Mouse (Mus musculus) c-Kit-positive CD71-negative TER-119-negative erythroid progenitor cells, embryonic 14.5 days (primary cell): ENCODE results near the gene Sgf29.
"Not testable (repeated sequence)": the region's sequence is repeated elsewhere in the genome, so short reads cannot be mapped to it uniquely, and the experiment has no call there.

ENCODE experiments used
- DNase-seq: peaks from one replicate; pipeline ENCODE4 v3.0.0-alpha.2; 2013; ENCODE audit warnings: low read depth

Sgf29 gene

DNA sequence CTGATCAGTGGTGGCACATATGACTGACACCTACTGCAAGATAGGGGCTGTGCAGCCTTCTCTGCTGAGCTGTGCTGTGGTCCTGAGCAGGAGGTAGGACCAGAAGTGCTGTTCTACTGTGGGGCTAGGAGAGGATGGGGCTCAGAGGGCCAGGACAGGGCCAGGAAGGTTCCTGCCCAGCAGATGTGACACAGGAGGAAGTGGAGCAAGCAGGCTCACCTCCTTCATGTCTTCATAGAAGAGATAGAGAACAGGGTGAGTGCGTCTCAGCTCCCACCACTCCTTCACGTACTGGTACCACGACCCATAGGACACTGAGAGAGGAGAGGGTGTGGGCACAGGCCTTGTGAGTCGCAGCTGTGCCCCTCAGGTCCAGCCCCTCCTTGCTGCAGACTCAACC lies 39.0 kb downstream of the Sgf29 start:
- DNase-seq, result not testable (repeated sequence)

DNA sequence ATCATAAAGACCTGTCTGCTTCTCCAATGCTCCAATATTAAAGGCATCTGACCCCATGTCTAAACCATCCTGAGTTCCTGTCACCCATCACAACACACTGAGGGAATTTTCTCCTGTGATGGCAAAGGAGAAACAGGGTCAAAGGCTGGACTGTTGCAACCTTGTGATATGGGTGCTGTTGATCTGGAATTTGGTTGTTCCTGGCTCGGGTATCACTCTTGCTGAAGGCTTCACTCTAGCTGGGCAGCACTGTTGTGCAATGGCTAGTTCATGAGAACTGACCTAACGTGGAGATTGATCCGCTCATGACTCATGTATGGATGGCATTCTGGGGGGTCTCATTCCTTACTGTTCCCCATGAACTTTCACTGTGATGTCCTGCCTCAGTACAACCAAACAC lies 39.9 kb downstream of the Sgf29 start:
- DNase-seq, result no peak

DNA sequence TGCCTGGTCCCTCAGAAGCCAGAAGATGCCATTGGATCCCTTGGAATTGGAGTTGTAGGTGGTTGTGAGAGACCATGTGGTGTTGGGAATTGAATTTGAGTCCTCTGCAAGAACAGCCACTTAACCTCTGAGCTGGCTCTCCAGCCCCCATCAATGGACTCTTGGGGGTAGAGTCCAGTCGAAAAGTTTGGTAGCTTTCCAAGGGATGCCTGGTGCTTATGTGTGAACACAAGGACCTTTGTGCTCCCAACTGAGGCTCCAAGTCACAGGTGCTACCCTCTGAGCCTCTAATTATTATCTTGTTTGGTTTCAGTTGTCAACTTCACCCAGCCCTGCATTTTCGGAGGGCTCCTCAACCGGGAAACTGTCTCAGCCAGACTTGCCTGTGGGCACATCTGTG lies 41.6 kb downstream of the Sgf29 start:
- no peak for DNase-seq

DNA sequence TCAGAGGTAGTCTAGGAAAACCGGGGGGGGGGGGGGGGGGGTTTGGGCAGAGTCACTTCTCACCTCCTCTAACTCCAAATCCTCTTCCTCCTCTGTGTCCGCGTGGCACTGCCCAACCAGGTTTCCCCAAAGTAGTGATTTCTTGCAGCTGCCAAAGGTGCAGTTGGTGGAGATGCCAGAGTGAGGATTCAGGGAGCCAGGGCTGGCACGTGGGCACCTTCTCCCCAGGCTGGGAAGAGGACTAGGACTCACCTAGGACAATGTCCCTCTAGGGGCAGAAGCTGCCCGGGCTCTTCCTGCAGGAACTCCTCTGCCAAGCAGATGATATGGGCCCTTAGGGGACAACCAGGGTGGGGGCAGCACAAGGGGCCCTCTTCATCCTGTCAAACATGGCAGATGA lies 42.6 kb downstream of the Sgf29 start:
- DNase-seq, result no peak

DNA sequence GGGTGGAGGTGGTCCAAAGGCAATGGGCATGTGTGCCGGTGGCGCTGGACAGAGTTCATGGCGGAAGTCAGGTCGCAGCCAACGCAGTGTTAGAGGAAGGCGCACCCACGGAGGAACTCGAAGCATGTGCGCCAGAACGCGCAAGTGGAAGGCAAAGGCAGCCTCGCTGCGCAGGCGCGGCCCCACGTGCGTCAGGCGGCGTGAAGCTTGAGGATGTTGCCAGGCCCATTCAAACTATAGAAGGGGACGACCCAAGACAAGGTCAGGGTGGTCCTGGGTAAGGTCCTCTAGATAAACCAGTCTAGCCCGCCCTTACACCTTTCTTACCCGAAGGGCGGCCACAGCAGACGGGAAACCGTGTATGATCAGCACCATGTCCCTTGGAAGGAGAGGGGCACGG lies 43.3 kb downstream of the Sgf29 start:
- no peak for DNase-seq

DNA sequence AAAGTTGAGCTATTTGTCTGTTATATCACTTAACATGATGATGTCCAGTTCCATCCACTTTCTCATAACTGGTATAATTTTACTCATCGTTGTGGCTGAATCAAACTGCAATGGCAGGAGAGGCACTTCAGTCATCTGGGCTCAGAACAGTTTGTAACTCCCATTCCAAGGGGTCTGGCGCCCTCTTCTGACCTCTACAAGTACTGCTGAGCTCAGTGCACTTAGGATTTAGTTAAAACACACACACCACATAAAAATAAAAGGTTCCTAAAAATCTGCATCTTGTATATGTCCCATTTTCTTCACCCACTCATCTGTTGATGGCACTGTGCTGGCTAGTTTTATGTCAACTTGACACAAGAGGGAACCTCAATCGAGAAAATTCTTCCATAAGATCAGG lies 44.1 kb downstream of the Sgf29 start:
- peak; percentile 92 for DNase-seq

DNA sequence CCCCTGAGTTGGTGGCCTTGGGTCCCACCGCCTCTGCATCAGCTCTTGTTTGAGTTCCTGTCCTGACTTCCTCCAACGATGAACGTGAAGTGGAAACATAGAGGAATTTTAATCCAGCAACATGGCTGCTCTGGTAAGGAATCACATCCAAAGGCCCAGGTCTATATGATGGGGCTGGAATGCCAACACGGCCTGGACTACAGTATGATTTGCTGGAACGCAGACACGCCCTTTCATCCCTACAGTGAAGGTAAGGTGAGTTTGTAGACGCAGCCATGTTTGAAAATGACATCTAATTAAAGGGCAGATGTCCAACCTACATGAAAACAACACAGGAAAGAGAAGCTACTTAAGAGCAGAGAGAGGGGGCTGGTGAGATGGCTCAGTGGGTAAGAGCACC lies 44.7 kb downstream of the Sgf29 start:
- DNase-seq, result no peak

DNA sequence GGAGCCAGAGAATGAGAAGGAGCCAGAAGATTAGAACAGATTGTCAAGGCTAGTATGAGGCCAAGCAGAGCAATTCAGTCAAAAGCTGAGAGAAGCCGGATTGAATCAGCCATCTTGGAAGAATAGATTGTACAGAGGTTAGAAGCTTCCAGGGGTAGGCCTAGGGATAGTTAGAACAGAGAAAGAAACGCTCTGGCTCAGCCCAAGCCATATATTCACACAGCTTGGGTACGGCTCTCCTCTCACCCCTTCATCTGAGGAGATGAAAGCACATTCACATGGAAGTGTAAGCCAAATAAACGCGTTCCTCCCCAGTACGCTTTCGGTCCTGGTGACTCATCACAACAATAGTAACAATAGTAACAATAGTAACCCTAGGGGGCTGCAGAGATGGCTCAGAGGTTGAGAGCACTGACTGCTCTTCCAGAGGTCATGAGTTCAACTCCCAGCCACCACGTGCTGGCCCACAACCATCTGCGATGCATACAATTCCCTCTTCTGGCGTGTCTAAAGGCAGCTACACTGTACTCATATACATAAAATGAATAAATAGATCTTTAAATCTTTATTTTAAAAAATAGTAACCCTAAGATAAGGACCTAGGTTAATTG lies 45.4 kb downstream of the Sgf29 start:
- DNase-seq, result no peak

DNA sequence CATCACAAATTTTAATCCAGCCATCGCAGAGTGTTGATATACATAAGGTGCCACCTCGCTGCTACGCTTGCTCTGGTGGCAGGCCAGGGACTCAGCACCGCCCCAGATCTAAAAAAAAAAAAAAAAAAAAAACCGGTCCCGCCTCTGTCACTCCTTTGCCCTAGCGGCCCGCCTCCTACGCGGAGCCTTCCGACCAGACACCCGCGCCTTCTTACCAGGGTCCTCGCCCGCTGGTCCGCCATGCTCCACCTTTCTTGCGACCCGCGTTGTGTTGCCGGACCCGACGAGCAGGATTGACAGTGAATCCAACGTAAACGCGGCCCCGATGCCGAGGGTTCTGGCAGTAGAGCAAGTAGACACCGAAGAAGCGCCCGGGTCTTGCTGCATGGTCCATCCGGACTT lies 46.1 kb downstream of the Sgf29 start, which contains the start of gene Bola2:
Gene Bola2 (plus strand): TSS at position 192 of the 402 bp plus-strand sequence.
- DNase-seq, result no peak

DNA sequence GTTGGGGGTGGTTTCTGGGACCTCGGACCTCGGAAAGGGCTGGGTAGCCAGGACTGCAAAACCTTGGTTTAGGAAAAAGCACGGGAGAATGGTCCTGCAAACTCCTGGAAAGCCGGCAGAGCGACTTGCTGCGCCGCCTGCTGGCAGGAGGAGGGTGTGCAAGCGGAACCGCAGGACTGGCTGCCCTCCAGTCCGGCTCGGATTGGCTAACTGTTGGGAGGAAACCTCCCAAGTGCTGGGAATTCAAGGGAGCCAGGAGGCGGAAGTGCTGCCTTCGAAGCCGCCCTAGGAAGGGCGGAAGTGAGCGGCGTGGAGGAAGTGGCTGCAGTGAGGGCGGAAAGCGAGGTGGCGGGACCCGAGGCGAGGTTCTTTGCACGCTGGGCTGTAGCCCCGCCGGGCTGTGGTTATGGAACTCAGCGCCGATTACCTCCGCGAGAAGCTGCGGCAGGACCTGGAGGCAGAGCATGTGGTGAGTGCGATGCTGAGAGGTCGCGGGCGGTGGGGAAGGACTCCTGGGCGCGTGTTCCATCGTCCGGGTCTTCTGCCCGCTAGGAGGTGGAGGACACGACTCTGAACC lies 46.6 kb downstream of the Sgf29 start, which contains the start of gene Slx1b:
Gene Slx1b (minus strand): TSS at position 154 of the 577 bp plus-strand sequence.
- DNase-seq, result peak; percentile 90

DNA sequence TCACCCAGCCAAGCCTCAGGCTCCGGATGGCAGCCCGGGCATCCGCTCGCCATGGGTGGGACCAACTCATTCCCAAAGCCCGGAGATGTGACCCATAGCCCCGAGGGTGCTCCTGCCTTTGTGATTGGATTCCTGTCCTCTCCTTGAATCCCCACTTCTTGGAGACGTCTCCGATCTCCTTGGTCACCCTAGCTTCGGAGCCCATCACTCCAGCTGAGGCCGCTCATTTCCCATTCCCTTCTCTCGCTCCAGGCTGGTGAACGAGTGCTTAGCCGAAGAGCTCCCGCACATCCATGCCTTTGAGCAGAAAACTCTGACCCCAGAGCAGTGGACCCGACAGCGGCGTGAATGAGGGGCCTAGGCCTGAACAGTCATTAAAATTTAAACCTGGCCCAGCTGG lies 47.2 kb downstream of the Sgf29 start:
- DNase-seq, result no peak

DNA sequence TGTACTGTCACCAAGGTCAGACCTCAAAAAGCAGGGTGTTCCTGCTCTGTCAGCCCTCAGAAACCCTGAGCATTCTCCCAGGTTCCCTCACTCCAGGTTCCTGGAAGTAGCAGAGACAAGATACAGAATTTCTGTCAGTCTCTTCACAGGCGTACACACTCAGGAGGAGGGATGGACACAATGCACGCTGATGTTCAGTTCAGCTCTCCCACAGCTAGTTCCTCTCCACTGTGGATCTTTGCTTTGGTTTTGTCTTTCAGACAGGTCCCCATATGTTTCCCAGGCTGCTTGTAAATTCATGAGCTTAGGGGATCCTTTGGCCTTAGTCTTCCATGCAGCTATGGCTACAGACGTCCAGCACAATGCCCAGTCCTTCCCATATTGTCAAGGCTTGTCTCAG lies 47.8 kb downstream of the Sgf29 start:
- DNase-seq, result no peak

DNA sequence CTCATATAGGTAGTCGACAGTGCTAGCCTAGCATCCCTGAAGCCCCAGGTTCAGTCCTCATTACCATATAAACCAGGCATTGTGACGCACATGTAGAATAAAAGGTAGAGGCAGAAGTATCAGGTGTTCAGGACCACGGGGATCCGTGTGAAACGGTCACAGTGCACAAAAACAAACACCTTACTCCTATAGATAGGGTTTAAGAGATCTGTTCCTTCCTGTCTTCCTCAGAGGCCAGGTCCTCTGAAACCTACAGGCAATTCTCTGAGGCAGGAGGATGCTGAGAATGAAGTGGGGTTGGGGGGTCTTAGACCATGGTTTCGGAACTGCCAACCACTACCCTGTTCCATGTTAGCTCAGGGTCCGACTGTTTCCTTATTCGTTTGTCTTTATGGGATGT lies 48.7 kb downstream of the Sgf29 start:
- DNase-seq, result no peak

DNA sequence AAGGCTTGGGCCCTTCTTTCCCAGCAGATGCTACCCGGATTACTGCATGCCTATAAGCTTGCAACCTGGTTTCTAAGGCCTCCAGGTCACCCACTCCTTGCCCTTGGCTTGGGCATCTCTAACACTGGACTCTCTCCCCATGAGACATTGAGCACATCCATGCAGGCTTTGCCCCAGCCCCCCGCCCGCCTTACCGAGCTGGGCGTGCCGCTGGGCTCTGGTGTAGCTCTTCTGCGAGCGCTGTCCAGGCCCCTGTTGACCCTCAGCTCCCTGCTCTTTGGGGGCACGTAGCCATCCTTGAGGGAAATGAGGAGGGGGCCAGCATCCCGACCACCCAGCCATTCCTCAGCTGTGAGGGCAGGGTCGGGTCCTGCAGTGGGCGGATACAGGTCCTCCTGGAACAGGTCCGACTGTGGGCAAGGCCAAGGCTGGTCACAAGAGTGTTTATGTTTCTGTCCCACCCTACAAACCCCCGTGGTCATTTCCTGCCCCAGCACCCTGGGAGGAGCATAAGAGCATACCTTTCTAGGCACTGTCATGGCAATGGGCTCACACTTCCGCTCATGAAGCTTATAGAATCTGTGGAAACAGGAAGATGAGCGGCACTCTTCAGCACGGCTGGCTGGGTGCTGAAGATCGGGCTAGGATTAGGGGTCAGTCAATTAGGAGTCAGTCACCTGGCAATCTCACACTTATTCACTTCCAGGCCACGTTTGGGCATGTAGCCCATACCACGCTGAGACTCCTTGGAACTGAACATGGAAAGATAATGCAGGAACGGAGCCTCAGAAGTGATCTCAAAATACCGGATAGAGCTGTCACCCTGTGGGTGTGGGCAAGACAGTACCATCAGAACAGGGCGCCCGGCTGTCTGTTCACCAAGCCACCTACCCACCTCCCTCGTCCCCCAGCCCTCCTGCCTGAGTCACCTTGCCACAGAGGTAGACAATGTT lies 51.2 kb downstream of the Sgf29 start:
- no peak for DNase-seq

DNA sequence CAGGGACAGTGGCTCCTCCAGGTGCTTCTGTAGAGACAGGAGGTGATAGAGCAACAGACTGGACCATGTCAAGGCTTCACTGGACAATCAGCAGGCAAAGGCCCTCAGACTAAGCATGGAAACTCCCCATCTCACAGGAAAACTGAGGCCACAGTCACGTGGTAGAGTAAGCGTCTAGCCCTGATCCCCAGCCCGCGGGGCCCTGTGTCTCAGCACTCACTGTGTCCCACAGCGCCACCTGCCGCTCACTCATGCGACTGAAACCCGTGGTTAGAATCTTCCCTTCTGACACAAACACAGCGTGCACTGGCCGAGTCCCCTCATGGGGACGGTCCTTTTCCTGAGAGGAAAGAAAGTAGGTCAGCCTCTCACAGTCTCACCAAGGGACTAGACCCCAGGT lies 52.0 kb downstream of the Sgf29 start:
- DNase-seq, result peak; percentile 93

DNA sequence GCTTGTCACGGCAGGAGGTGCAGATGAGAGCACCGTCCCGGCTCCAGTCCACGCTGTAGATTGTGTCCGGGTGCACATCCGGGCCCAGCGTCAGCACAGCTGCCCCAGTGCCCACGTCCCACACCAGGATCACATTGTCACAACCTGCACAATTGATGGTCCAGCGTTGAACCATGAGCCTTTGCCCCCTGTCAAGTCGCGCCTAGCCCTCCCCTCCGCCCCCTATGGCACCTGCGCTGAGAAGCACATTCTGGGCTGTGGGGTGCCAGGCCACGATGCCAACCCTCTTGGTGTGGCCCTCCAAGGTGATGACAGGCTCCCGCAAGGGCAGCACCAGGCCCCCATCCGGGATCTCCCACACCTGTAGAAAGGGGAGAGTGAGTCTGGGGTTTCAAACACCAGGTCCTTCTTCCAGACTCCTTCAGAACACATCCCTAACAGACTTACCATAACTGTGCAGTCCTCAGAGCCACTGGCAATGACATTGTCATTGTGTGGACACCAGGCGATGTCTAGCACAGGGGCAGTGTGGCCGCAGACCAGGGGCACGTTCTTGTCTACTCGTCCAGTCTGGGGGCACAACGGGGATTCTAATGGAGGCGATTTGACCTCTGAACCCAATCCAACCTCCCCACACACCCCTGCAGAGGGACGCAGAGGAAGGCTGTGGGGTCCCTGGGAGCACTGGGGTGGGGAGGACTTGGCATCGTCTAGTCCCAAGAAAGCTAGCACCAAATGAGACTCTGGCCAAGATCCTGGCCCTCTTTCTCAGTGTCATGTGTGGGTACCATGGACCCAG lies 52.6 kb downstream of the Sgf29 start:
- DNase-seq, result no peak

DNA sequence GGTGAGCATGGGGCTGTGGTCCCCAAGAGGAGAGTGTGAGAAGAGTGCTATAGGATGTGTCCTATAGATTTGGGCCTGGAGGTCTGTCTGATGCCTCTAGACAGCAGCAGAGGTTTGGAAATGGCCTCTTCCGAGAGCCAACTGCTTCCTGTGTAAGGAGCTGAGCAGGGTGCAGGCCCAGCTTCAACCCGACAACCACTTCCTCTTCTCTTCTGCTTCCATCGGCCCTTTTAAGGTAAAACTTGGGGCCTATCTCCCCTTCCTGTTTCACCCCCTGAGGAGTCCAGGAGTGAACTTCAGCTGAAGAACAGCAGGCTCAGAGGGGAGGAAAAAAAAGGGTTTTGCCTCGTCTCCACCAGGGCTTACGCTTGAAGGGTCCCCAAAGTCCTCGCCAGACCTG lies 53.2 kb downstream of the Sgf29 start:
- no peak for DNase-seq

DNA sequence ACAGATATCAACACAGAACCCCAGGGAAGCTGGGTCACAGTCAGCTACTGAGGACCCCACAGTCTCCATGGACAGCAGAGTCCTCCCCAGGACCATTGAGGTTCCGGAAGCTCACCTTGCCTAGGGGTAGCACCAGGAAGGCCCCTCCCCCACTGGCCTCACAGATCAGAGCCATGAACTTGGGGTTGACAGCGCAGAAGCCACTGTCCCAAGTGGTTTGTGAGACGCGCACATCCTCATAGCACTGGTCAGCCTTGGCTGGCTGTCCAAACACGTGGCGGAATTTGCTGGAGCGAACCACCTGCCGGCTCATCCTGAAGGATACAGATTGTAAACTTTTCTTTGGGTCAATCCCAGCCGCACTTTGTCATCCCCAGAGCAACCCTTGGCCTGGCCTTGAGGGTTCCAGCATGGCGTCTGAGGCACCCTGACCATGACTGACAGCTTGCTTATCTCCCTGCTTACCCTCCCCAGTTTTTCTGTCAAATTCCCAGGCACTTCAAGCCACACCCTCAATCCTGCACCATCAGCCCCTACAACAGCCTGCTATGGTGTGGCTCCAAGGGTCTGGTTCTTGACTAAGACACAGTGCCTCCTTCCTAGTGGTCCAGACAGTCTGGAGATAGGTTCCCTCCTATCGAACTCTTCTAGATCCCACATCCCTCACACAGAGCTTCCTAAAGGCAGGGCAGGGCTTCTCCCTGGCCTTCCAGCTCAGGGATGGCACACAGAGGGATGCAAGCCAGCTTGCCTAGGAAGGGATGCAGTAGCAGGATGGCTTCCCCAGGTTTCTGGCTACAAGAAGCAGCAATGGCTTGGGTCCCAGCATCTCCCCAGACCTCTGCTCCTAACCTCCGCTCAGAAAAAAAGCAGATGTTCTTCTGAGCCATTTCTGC lies 54.0 kb downstream of the Sgf29 start:
- no peak for DNase-seq

DNA sequence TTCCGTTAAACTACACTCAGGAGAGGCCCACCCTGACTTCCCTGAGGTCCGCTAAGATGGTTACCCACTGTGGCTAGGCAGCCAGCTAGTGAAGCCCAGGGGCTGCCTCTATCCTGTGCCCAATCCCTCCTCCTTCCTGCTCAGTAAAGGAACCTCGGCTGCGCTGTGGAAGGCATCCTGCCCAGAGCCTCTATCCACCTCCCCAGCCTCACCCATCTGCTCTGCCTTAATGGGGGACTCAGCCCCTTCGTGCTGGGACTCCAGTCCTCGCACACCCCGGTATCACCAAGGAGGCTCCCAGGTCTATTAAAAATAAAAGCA lies 54.6 kb downstream of the Sgf29 start:
- no peak for DNase-seq

DNA sequence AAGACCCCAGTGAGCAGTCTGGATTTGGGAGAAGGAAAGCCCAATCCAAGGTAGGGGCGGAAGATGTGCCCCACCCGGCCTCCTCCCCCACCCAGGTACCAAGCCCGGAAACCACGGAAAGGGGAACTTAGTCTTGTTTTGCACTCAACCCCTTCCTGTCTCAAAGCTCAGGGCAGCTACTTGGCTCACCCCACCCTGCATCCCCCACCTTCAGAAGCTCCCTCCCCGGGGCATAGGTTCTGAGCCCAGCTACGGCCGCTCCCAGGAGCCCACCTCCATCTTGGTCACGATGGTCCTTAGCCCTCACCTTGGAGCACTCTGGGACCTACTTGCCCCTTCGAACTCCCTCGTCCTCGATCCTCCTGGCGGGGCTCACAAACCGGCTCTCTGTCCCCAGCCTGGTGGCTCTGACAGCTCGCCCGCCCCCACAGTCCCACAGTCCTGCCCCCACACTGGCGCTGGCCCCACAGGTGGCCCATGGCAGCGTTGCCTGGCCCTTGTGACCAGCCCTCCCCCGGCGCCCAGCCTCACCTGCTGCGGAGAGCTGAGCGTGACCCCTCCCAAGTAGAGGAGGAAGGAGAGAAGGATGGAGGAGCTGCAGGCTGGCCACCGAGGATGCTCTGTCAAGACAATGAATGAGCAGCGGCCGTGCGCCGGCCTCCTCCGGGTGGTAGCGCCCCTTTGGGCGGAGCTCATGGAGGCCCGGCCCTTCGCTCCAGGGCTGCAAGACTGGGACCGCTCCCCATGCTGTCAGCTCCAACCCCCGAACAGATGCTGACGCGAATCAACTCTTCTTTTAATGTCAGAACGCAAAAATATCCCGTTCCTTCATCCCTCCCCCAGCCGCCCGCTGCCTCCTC lies 55.2 kb downstream of the Sgf29 start:
- DNase-seq, result no peak
